Mouse (Mus musculus) layer of hippocampus, adult 8-10 months (tissue): ENCODE measurements around the gene Ppp2r5b. TPM values are rescaled to one million over a fixed set of nuclear protein-coding genes. Genes with fewer than 3 reads are reported as not detected.

Experiments
- DNase-seq, 2 experiments: peaks; one replicate each; pipeline ENCODE4 v3.0.0; 2022; ENCODE audit warnings: low spot score in 2 of 2
- microRNA-seq, 2 experiments: library from miRNA; unstranded; fragments of <30 nt; microRNA quantifications; one replicate each; pipeline ENCODE4 v1.2.0; 2022
- total RNA-seq, 4 experiments: library from RNA; stranded (reverse); gene quantifications; 2 replicates each; pipeline ENCODE4 v1.2.4; 2022

Ppp2r5b gene
- total RNA-seq, 4 experiments from 2014 or later, result 126 to 136 (median 128) TPM

- no peak for DNase-seq
Observed at GRCm38 (mm10) chr19:6236842-6237241, 1.2 kb upstream of the Ppp2r5b start.

GRCm38 (mm10) chr19:6236053-6236441, 375 bp upstream of the Ppp2r5b start:
- DNase-seq, result peak; percentile 90 to 92

DNA sequence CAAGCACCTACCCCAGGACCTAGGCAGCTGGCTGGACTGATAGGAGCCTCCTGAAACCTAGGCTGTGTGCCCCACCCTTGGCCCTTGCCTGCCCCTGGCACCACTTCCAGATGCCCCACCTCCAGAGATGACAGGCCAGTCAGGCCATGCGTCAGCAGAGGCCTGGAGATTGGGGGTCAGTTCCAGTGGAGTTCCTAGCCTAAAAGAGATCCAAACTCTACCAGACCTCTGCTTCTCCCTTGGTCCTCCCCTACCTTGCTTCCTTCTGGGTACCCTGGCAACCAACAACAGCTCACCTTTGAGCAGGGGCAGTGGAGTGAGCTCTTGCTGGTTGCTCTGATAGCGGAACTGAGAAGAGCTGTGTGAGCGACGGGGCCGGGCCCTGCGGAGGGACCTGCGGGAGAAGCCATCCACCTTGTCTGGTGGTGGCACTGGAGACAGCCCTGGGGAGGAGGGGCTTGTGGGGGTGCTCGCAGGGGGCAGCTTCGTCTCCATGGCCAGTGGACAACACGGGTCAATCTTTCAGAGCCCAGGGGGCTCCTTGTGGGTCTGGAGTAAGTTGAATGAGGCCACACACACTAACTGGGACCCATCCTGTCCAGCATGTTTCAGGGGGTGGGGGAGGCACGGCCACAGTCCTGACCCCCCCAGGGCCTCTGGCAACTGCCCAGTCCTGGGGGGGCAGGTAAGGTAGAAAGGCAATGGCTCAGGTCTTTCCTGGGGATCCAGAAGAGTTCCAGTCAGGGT, 1.2 kb downstream of the Ppp2r5b start:
- no peak for DNase-seq

DNA sequence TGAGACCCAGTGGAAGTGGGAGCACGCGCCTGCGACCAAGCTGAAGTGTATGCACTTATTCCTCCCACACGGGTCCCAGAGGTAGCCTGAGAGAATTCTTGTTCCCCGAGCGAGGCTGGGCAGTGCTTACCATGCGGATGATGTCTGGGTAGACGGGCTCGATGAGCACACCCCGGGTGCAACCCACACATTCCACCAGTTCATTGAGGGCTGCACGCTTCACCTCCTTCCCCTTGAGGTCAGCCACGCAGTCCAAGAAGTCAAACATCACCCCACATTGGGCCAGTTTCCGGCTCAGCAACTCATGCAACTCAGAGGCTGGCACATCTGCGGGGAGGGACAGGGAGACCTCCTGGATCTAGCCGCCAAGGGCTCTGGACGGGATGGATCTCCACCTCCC, 2.0 kb downstream of the Ppp2r5b start:
- DNase-seq, result no peak

DNA sequence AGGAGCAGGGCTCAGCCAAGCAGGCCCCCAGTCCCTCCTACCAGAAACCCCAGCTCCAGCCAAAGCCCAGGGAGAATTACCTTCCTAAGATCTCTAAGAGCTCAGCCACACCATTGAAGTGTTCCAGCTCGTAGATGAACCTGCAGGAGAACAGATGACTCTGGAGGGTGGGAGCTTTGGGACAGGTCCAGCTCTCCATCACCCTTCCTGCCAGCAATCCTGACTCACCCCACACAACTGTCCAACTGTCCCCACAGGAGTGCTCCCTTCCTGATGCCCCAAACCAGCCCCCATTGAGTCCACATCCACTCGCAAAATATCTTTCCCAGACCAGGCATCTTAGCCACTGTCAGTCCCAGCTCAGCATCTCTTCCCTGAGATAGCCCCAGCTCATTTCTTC, 4.6 kb downstream of the Ppp2r5b start:
- no peak for DNase-seq

DNA sequence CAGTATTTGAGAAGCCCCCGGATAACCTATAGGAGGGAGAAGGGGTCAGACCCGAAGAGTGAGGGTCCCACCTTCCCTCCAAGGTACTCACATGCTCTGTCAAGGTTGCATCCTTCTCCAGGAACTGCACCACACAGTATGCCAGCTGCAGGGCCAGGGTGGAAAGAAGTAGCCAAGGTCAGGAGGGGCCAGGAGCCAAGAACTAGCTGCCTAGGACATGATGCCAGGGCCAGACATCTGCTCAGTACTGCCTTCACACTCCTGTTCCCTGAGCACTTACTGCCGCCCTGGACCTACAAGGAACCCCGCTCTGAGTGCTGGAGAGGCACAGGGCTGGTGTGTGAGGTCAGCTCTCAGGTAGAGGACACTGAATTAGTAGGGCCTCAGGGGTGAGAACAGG, 5.3 kb downstream of the Ppp2r5b start:
- DNase-seq, result no peak

DNA sequence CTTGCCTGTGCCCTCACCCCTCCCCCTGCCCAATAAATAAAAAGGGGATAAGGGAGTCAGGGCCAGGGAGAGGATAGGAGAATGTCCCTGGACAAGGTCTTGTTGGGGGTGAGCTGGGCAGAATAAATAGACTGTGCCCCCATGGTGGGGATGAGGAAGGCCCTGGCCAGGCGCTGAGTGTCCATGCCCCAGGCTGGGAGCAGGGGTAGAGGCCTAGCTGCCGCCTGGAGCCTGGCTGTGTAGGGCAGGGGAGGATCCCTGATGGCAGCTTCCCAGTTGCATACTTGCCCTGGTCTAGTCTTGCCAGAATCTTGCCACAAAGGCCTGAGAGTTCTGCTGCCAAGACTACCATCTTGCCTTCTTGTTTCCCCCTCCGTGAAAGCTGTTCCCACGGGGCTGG, 7.8 kb downstream of the Ppp2r5b start:
- no peak for DNase-seq

- no peak for DNase-seq
Observed at GRCm38 (mm10) chr19:6226763-6227162, 8.9 kb downstream of the Ppp2r5b start.

GRCm38 (mm10) chr19:6226135-6226534, 9.5 kb downstream of the Ppp2r5b start, which contains the start of gene Gpha2:
Gpha2 (plus strand) TSS chr19:6226380.
- DNase-seq, result no peak

- no peak for DNase-seq
Observed at GRCm38 (mm10) chr19:6218606-6219005, 17.1 kb downstream of the Ppp2r5b start.

DNA sequence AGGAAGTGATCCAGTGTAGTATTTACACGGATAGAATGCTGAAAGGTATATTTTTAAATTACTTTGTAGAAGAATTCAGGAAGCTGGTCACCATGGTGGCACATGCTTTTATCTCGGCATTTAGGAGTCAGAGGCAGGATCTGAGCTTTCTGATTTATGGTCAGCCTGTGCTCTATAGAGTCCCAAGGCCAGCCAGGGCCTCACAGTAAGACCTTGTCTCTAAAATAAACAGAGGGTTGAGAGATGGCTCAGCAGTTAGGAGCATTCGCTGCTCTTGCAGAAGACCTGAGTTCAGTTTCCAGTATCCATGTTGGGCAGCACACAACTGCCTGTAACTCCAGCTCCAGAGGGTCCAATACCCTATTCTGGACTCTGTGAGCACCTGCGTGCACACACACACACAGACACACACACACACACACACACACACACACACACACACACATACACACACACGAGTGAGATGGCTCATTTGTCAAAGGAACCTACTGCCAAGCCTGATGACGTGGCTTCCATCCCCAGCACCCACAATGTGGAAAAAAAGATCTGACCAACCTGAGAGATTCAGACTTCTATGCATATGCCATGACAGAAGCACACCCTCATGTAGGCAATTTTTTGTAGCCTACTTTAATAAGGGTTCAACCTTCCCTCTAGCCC, 19.5 kb downstream of the Ppp2r5b start:
- no peak for DNase-seq

GRCm38 (mm10) chr19:6206716-6207115, 29.0 kb downstream of the Ppp2r5b start:
- no peak for DNase-seq

DNA sequence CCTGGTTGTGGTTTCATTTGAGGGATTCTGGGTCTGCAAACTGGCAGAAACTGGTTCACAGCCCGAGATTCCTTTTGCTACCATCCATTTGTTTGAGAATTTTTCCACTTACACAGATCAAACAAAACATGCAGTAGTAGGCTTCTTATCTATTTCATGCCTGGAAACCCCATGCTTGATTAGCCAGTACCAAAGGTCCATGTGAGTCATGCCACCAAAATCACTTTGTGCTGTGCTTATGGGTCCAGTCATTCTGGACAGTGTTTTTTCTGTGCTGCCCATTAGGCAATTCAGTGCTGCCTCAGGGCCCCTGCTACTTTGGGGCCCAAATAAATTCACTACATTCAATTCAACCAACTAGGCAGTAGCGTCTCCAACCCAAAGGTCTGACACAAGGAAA, 31.4 kb downstream of the Ppp2r5b start:
- no peak for DNase-seq

DNA sequence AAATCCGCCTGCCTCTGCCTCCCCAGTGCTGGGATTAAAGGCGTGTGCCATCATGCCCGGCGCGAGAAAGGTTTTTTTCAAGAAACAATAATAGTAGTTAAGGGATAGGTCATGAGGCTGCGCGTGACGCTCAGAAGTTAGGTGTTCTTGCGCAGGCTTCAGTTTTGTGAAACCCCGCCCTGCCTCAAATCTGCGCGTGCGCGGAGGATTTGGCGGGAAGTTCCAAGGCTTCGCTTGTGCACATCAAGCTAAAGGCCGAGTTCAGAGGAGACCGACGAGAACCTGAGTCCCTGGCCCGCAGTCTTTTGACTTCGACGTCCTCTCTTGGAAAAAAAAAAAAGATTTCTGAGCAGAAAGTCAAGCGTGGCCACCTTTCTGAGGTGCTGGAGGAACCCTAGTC, 51.5 kb downstream of the Ppp2r5b start, which contains the start of gene Majin:
Gene Majin, plus strand, starts transcription at position 258 of the 400 bp plus-strand sequence.
- no peak for DNase-seq

DNA sequence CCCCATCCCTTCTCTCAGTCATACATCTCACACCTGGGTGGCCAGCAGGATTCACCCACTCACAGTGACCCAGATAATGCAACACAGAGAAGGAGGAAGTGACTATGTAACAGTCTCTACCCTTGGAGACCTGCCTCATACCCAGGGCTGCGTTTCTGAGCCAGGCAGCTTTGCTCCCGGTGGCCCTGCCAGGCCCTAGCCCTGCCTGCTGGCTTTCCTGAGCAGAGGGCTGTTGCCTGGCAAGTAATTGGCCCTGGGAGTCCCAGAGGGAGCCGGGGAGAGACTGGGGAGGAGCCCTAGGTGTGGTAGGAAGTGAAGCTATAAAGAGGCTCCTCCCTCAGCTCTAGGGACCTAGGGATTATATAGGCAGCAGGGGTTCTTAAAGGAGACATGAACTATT, 53.1 kb downstream of the Ppp2r5b start:
- DNase-seq, result no peak

DNA sequence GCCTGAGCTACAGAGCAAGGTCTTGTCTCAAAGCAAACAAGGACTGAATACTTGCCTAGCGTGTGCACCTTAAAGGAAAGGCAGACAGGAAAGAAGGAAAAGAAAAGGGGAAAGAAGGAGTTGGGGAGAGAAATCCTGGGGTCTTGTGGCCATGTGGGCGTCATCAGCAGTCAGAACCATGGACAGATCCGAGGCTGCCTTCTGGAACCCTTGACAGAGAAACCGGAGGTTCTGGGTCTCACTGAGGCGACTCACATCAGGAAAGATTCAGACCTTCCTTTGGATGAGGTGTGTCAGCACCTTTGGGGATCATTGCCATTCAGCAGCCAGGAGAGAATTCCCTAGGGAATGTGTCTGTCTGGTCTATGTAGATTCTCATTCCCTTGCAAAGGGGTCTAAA, 54.0 kb downstream of the Ppp2r5b start:
- no peak for DNase-seq

GRCm38 (mm10) chr19:6178775-6179174, 56.9 kb downstream of the Ppp2r5b start:
- no peak for DNase-seq

Small RNA genes within 50 kb of the gene (microRNA-seq; reads per million reads assigned to microRNA genes)
- gene Mir192 (2.9 to 16.7 reads per million in 2 experiments), gene Mir194-2 (8.6 to 27.5 reads per million in 2 experiments)

Other genes starting within 250 kb of the Ppp2r5b start
- gene Slc22a20, start 249.7 kb downstream of the Ppp2r5b start, total RNA-seq, result not detected
- gene Capn1, start 220.0 kb downstream of the Ppp2r5b start, total RNA-seq, result 10 to 100 TPM; 23.7 to 27.7 (median 25.1) TPM
- 10 to 100 TPM; 40.4 to 48.8 (median 43.7) TPM for gene Syvn1, start 189.3 kb downstream of the Ppp2r5b start, total RNA-seq
- 10 to 100 TPM; 43.5 to 51.3 (median 46.1) TPM for gene Mrpl49, start 178.1 kb downstream of the Ppp2r5b start, total RNA-seq
- gene Fau, start 178.0 kb downstream of the Ppp2r5b start, total RNA-seq, result 100 to 1,000 TPM; 653 to 927 (median 780) TPM
- gene Znhit2, start 174.7 kb downstream of the Ppp2r5b start, total RNA-seq, result 10 to 100 TPM; 27.0 to 38.4 (median 32.4) TPM
- gene Tm7sf2, start 167.5 kb downstream of the Ppp2r5b start, total RNA-seq, result 10 to 100 TPM; 21.7 to 30.5 (median 26.6) TPM
- 100 to 1,000 TPM in 2 of 4 experiments, 10 to 100 TPM in 2; 90.4 to 103 (median 99.8) TPM for gene Vps51, start 158.6 kb downstream of the Ppp2r5b start, total RNA-seq
- gene Tmem262, start 155.8 kb downstream of the Ppp2r5b start, total RNA-seq, result not detected
- 1 to 10 TPM in 1 of 4 experiments, not detected in 3; 2.3 TPM for gene Gm28374, start 153.6 kb downstream of the Ppp2r5b start, total RNA-seq
- gene Zfpl1, start 150.9 kb downstream of the Ppp2r5b start, total RNA-seq, result 10 to 100 TPM; 38.8 to 44.1 (median 41.4) TPM
- under 1 TPM in 1 of 4 experiments, not detected in 3; 0.31 TPM for gene Cdca5, start 150.9 kb downstream of the Ppp2r5b start, total RNA-seq
- not detected for gene AC131692.1, start 141.5 kb downstream of the Ppp2r5b start, total RNA-seq
- under 1 TPM in 3 of 4 experiments, not detected in 1; 0.14 to 0.25 (median 0.17) TPM for gene Naaladl1, start 130.1 kb downstream of the Ppp2r5b start, total RNA-seq
- 10 to 100 TPM; 11.0 to 13.4 (median 12.9) TPM for gene Sac3d1, start 117.2 kb downstream of the Ppp2r5b start, total RNA-seq
- 10 to 100 TPM; 38.7 to 43.0 (median 41.8) TPM for gene Snx15, start 107.6 kb downstream of the Ppp2r5b start, total RNA-seq
- gene Batf2, start 94.9 kb downstream of the Ppp2r5b start, total RNA-seq, result 1 to 10 TPM in 1 of 4 experiments, under 1 TPM in 2, not detected in 1; 0.83 to 1.3 (median 0.96) TPM
- 10 to 100 TPM; 79.8 to 93.3 (median 85.0) TPM for gene Arl2, start 94.3 kb downstream of the Ppp2r5b start, total RNA-seq
- not detected for gene Majin, start 51.5 kb downstream of the Ppp2r5b start, total RNA-seq
- not detected for gene Gpha2, start 9.5 kb downstream of the Ppp2r5b start, total RNA-seq
- gene Atg2a, start 5.8 kb upstream of the Ppp2r5b start, total RNA-seq, result 10 to 100 TPM; 34.1 to 41.8 (median 37.1) TPM
- 10 to 100 TPM; 59.1 to 76.4 (median 70.3) TPM for gene Ehd1, start 40.9 kb upstream of the Ppp2r5b start, total RNA-seq
- gene Cdc42bpg, start 70.6 kb upstream of the Ppp2r5b start, total RNA-seq, result 1 to 10 TPM; 5.9 to 9.5 (median 6.5) TPM
- gene Men1, start 99.1 kb upstream of the Ppp2r5b start, total RNA-seq, result 10 to 100 TPM; 60.0 to 74.4 (median 63.5) TPM
- 100 to 1,000 TPM in 2 of 4 experiments, 10 to 100 TPM in 2; 85.0 to 114 (median 103) TPM for gene Map4k2, start 105.3 kb upstream of the Ppp2r5b start, total RNA-seq
- 100 to 1,000 TPM; 209 to 234 (median 222) TPM for gene Sf1, start 127.8 kb upstream of the Ppp2r5b start, total RNA-seq
- gene Pygm, start 148.5 kb upstream of the Ppp2r5b start, total RNA-seq, result 10 to 100 TPM; 14.2 to 19.7 (median 19.0) TPM
- gene Rasgrp2, start 163.5 kb upstream of the Ppp2r5b start, total RNA-seq, result 10 to 100 TPM; 35.0 to 44.1 (median 40.9) TPM
- gene Nrxn2, start 182.9 kb upstream of the Ppp2r5b start, total RNA-seq, result 100 to 1,000 TPM; 348 to 441 (median 390) TPM